Comparison of ENCODE assay signal across 13 mouse cellular contexts in genomic region chr17:48299756-48300155, GRCm38 (mm10). TPM values are rescaled to one million over a fixed set of nuclear protein-coding genes. Genes with fewer than 3 reads are reported as not detected.
DNase-seq lines count a peak whose midpoint lies in the region; ATAC-seq and TF ChIP-seq lines count a peak whose summit lies in the region.
"Had no signal": no experiment of that assay in that cellular context is flagged by ENCODE, and none has a peak within 500 bp of the region (broad histone marks: within the 10 kb centered on the region; RNA-seq: fewer than 3 reads in every experiment).

No protein-coding gene starts in this region.

- no peak for ATAC-seq in hindbrain, postnatal 0 days
- ATAC-seq in liver, embryonic 12.5 days: peak; percentile 11

- no peak overlapping the region for H3K4me2 ChIP-seq in hindbrain, postnatal 0 days (ENCODE audit: low read depth, low read length)
- H3K4me2 ChIP-seq in CH12.LX (ENCODE audit: insufficient read depth, low read depth, poor library complexity, severe bottlenecking): peak overlapping the region; percentile 33
- H3K4me2 ChIP-seq in liver, embryonic 12.5 days: peak overlapping the region; percentile 84

- TF ChIP-seq RAD21 in CH12.LX (IDR thresholded peaks at IDR 0.05; ENCODE audit: low read depth, low read length): no peak

- no peak for TF ChIP-seq POLR2A in CH12.LX (IDR thresholded peaks at IDR 0.05; ENCODE audit: low read depth, low read length)

- WGBS in hindbrain, embryonic 10.5 days: 57% methylated on average over 7 of the region's 7 CpGs
- 57% methylated on average over 6 of the region's 7 CpGs for WGBS in hindbrain, postnatal 0 days
- 11% methylated on average over 7 of the region's 7 CpGs for WGBS in liver, embryonic 12.5 days (ENCODE audit: insufficient replicate concordance)

- no peaks in the 10 kb centered on the region for H3K36me3 ChIP-seq in hindbrain, embryonic 10.5 days
- no peaks in the 10 kb centered on the region for H3K36me3 ChIP-seq in hindbrain, postnatal 0 days (ENCODE audit: insufficient read depth, low read length)
- peaks cover 0 to 22% of the 10 kb centered on the region in 2 experiments for H3K36me3 ChIP-seq in CH12.LX (replicated peaks in 1 of 2; ENCODE audit: control insufficient read depth in 1 of 2, insufficient read depth in 1 of 2, low read length in 1 of 2)
- peaks cover 27% of the 10 kb centered on the region for H3K36me3 ChIP-seq in liver, embryonic 12.5 days

- TF ChIP-seq EP300 in CH12.LX (IDR thresholded peaks at IDR 0.05; ENCODE audit: low read length): no peak

- H3K9me3 ChIP-seq in hindbrain, embryonic 10.5 days: no peaks in the 10 kb centered on the region
- H3K9me3 ChIP-seq in hindbrain, postnatal 0 days (ENCODE audit: low read length): no peaks in the 10 kb centered on the region
- peaks cover 5% of the 10 kb centered on the region for H3K9me3 ChIP-seq in CH12.LX (replicated peaks; ENCODE audit: low read length)
- no peaks in the 10 kb centered on the region for H3K9me3 ChIP-seq in liver, embryonic 12.5 days (replicated peaks)

- dilution Hi-C loops in CH12.LX (cut with MboI; ENCODE audit: extremely low pct_ligation_motif_present, extremely low pct_unique_long_range_greater_than_20kb, low sequenced_read_pairs): no loop called here

- H3K27me3 ChIP-seq in hindbrain, embryonic 10.5 days (ENCODE audit: insufficient read depth, poor library complexity, severe bottlenecking): no peaks in the 10 kb centered on the region
- H3K27me3 ChIP-seq in hindbrain, postnatal 0 days (ENCODE audit: insufficient read depth, low read length): no peaks in the 10 kb centered on the region
- no peaks in the 10 kb centered on the region for H3K27me3 ChIP-seq in CH12.LX (replicated peaks)
- no peaks in the 10 kb centered on the region for H3K27me3 ChIP-seq in liver, embryonic 12.5 days (replicated peaks)

- no peak for DNase-seq in hindbrain, embryonic 10.5 days (ENCODE audit: low spot score)
- DNase-seq in hindbrain, postnatal 0 days (ENCODE audit: low spot score): no peak
- DNase-seq in CH12.LX (ENCODE audit: extremely low read depth): peak; percentile 71
- peak; percentile 44 to 48 for DNase-seq in spleen, adult 18-20 months
- DNase-seq in right cerebral cortex, postnatal 10 days (ENCODE audit: low spot score in 2 of 2): no peak
- DNase-seq in gastrocnemius, postnatal 10 days: no peak
- DNase-seq in right cerebral cortex, adult 2 months (ENCODE audit: low spot score in 2 of 2): no peak
- DNase-seq: gastrocnemius, postnatal 36 days had no signal

- H3K4me1 ChIP-seq in hindbrain, embryonic 10.5 days (replicated peaks): 0 out of 2 replicates have a peak, but pooled peaks cover 3% of the 10 kb centered on the region
- H3K4me1 ChIP-seq in hindbrain, postnatal 0 days (ENCODE audit: insufficient read depth, low read length): no peaks in the 10 kb centered on the region
- peaks cover 15 to 50% of the 10 kb centered on the region in 2 experiments for H3K4me1 ChIP-seq in CH12.LX (ENCODE audit: control insufficient read depth in 1 of 2, insufficient read depth in 2 of 2)
- H3K4me1 ChIP-seq in liver, embryonic 12.5 days: peaks cover 79% of the 10 kb centered on the region

- no peak for TF ChIP-seq CTCF in hindbrain, postnatal 0 days (IDR thresholded peaks at IDR 0.05; ENCODE audit: low read depth)
- no peak for TF ChIP-seq CTCF in CH12.LX (conservative IDR thresholded peaks at IDR 0.05 in 1 of 2, IDR thresholded peaks at IDR 0.05 in 1 of 2; ENCODE audit: low read depth in 2 of 2, low read length in 2 of 2)

- H3K27ac ChIP-seq in hindbrain, embryonic 10.5 days: peak overlapping the region; percentile 59; the same call in 1 of the 2 replicates
- no peak overlapping the region for H3K27ac ChIP-seq in hindbrain, postnatal 0 days
- no peak overlapping the region for H3K27ac ChIP-seq in CH12.LX (ENCODE audit: insufficient read depth, low read depth)
- H3K27ac ChIP-seq in liver, embryonic 12.5 days: peak overlapping the region; percentile 92

- in situ Hi-C loops in CH12.LX (cut with MboI; ENCODE audit: low pct_ligation_motif_present, low pct_unique_long_range_greater_than_20kb, low sequenced_read_pairs): loop anchor here (25.0 kb wide), 1 partner anchor 187 kb away; no protein-coding TSS in a partner anchor

- H3K9ac ChIP-seq in hindbrain, postnatal 0 days (replicated peaks; ENCODE audit: low read length): no peak overlapping the region
- no peak overlapping the region for H3K9ac ChIP-seq in CH12.LX (ENCODE audit: insufficient read depth, low read depth)
- H3K9ac ChIP-seq in liver, embryonic 12.5 days: peak overlapping the region; percentile 80

- H3K4me3 ChIP-seq in hindbrain, embryonic 10.5 days: no peak overlapping the region
- H3K4me3 ChIP-seq in hindbrain, postnatal 0 days (ENCODE audit: low read length): no peak overlapping the region
- peak overlapping the region in 2 of 3 experiments; percentile 55 to 58 for H3K4me3 ChIP-seq in CH12.LX (replicated peaks in 1 of 3; ENCODE audit: low read depth in 2 of 3, low read length in 2 of 3, poor library complexity in 1 of 3)
- H3K4me3 ChIP-seq in liver, embryonic 12.5 days: peak overlapping the region; percentile 69

- H3K79me2 ChIP-seq in CH12.LX (replicated peaks; ENCODE audit: control insufficient read depth, extremely low read depth, insufficient read depth, poor library complexity, severe bottlenecking): no peaks in the 10 kb centered on the region

TF ChIP-seq in CH12.LX, 34 proteins besides CTCF, POLR2A, EP300 and RAD21:
- peak; percentile 97 for TF ChIP-seq BHLHE40 (IDR thresholded peaks at IDR 0.05; ENCODE audit: low read depth, low read length)
- TF ChIP-seq ETS1 (conservative IDR thresholded peaks at IDR 0.05; ENCODE audit: low read depth, low read length): peak; percentile 50
- peak; percentile 83 for TF ChIP-seq MEF2A (IDR thresholded peaks at IDR 0.05; ENCODE audit: borderline replicate concordance, low read depth, low read length)
- no peak for TF ChIP-seq ZC3H11A (IDR thresholded peaks at IDR 0.05; ENCODE audit: low read depth, low read length)

RNA-seq across cellular contexts. Expression of gene Treml2, which starts 0.5 kb away (rescaled TPM):
- polyA plus RNA-seq in hindbrain, embryonic 10.5 days (2016; fragmentation: Nextera tagmentation; extraction: Ambion mirVana): 0.30 and 0.47 TPM in 2 replicates
- 0.11 and 1.8 TPM in 2 replicates for total RNA-seq in hindbrain, postnatal 0 days (2014; rRNA removed)
- 0.08 and 0.09 TPM in 2 replicates for polyA plus RNA-seq in hindbrain, postnatal 0 days (2015; fragmentation: Nextera tagmentation; extraction: Ambion mirVana)
- 1.3 and 2.4 TPM in 2 replicates for total RNA-seq in CH12.LX (2012; rRNA removed)
- 5.5 and 6.4 TPM in 2 replicates for total RNA-seq in CH12.LX (2014; rRNA removed)
- 9.8 and 10.2 TPM in 2 replicates for polyA plus RNA-seq in CH12.LX (2012; ENCODE audit: insufficient read length, low read depth)
- 6.3 and 7.5 TPM in 2 replicates for polyA plus RNA-seq in liver, embryonic 12.5 days (2016; fragmentation: Nextera tagmentation; extraction: Ambion mirVana)
- total RNA-seq in gastrocnemius, postnatal 10 days (2021): under 1 TPM in 1 of 2 experiments, not detected in 1; 0.18 TPM
- polyA plus RNA-seq: kidney, embryonic 14.5 days had no signal

RNA-seq across cellular contexts. Expression of gene B430306N03Rik, which starts 16.2 kb away (rescaled TPM):
- polyA plus RNA-seq in hindbrain, embryonic 10.5 days (2016; fragmentation: Nextera tagmentation; extraction: Ambion mirVana): 0.10 and 0.15 TPM in 2 replicates
- 0.05 TPM in 1 of 2 replicates, not detected in the other for total RNA-seq in hindbrain, postnatal 0 days (2014; rRNA removed)
- not detected in 2 replicates for polyA plus RNA-seq in hindbrain, postnatal 0 days (2015; fragmentation: Nextera tagmentation; extraction: Ambion mirVana)
- total RNA-seq in CH12.LX (2012; rRNA removed): 0.08 TPM in 1 of 2 replicates, not detected in the other
- 0.21 and 0.35 TPM in 2 replicates for total RNA-seq in CH12.LX (2014; rRNA removed)
- 1.0 and 1.6 TPM in 2 replicates for polyA plus RNA-seq in CH12.LX (2012; ENCODE audit: insufficient read length, low read depth)
- polyA plus RNA-seq in liver, embryonic 12.5 days (2016; fragmentation: Nextera tagmentation; extraction: Ambion mirVana): 1.4 and 2.0 TPM in 2 replicates
- total RNA-seq in gastrocnemius, postnatal 10 days (2021): under 1 TPM; 0.05 to 0.34 TPM
- total RNA-seq: layer of hippocampus, postnatal 10 days had no signal
- polyA plus RNA-seq: hindbrain, embryonic 11.5 days had no signal

RNA-seq across cellular contexts. Expression of gene Treml4, which starts 35.7 kb away (rescaled TPM):
- polyA plus RNA-seq in hindbrain, embryonic 10.5 days (2016; fragmentation: Nextera tagmentation; extraction: Ambion mirVana): not detected in 2 replicates
- total RNA-seq in hindbrain, postnatal 0 days (2014; rRNA removed): not detected in 2 replicates
- 0.19 and 0.66 TPM in 2 replicates for polyA plus RNA-seq in hindbrain, postnatal 0 days (2015; fragmentation: Nextera tagmentation; extraction: Ambion mirVana)
- total RNA-seq in CH12.LX (2012; rRNA removed) (0.13 TPM in 1 of 2 replicates, not detected in the other), CH12.LX (2014; rRNA removed) (0.22 and 0.55 TPM in 2 replicates)
- 1.1 TPM in 2 replicates for polyA plus RNA-seq in CH12.LX (2012; ENCODE audit: insufficient read length, low read depth)
- polyA plus RNA-seq in liver, embryonic 12.5 days (2016; fragmentation: Nextera tagmentation; extraction: Ambion mirVana): 2.8 and 3.7 TPM in 2 replicates
- total RNA-seq in gastrocnemius, postnatal 10 days (2021): under 1 TPM in 1 of 2 experiments, not detected in 1; 0.36 TPM
- total RNA-seq: gastrocnemius, postnatal 36 days; layer of hippocampus, postnatal 10 days had no signal

RNA-seq across cellular contexts. Expression of gene Trem2, which starts 46.4 kb away (rescaled TPM):
- polyA plus RNA-seq in hindbrain, embryonic 10.5 days (2016; fragmentation: Nextera tagmentation; extraction: Ambion mirVana): 1.2 and 3.5 TPM in 2 replicates
- total RNA-seq in hindbrain, postnatal 0 days (2014; rRNA removed): 14.5 and 18.0 TPM in 2 replicates
- 9.0 and 9.4 TPM in 2 replicates for polyA plus RNA-seq in hindbrain, postnatal 0 days (2015; fragmentation: Nextera tagmentation; extraction: Ambion mirVana)
- not detected in 2 replicates for total RNA-seq in CH12.LX (2012; rRNA removed)
- not detected in 2 replicates for total RNA-seq in CH12.LX (2014; rRNA removed)
- not detected in 2 replicates for polyA plus RNA-seq in CH12.LX (2012; ENCODE audit: insufficient read length, low read depth)
- 2.9 and 3.5 TPM in 2 replicates for polyA plus RNA-seq in liver, embryonic 12.5 days (2016; fragmentation: Nextera tagmentation; extraction: Ambion mirVana)
- total RNA-seq in gastrocnemius, postnatal 10 days (2021): 1 to 10 TPM; 1.4 to 1.8 TPM

RNA-seq across cellular contexts. Expression of gene Trem3, which starts 52.2 kb away (rescaled TPM):
- not detected in 2 replicates for polyA plus RNA-seq in hindbrain, embryonic 10.5 days (2016; fragmentation: Nextera tagmentation; extraction: Ambion mirVana)
- not detected in 2 replicates for total RNA-seq in hindbrain, postnatal 0 days (2014; rRNA removed)
- not detected in 2 replicates for polyA plus RNA-seq in hindbrain, postnatal 0 days (2015; fragmentation: Nextera tagmentation; extraction: Ambion mirVana)
- total RNA-seq in CH12.LX (2012; rRNA removed) (not detected in 2 replicates), CH12.LX (2014; rRNA removed) (not detected in 2 replicates)
- polyA plus RNA-seq in CH12.LX (2012; ENCODE audit: insufficient read length, low read depth): not detected in 2 replicates
- polyA plus RNA-seq in liver, embryonic 12.5 days (2016; fragmentation: Nextera tagmentation; extraction: Ambion mirVana): 0.77 and 1.3 TPM in 2 replicates
- under 1 TPM in 1 of 2 experiments, not detected in 1; 0.27 TPM for total RNA-seq in gastrocnemius, postnatal 10 days (2021)
- total RNA-seq: gastrocnemius, postnatal 36 days; layer of hippocampus, postnatal 10 days had no signal
- polyA plus RNA-seq: hindbrain, embryonic 11.5 days; kidney, embryonic 14.5 days; limb, embryonic 14.5 days had no signal

Comparison
In these comparisons a context has a peak if more than half of its experiments do, and no peak if none do; other contexts are left out.
1. H3K27ac ChIP-seq: peak in hindbrain, embryonic 10.5 days (single experiment) and liver, embryonic 12.5 days (single experiment); none in hindbrain, postnatal 0 days (single experiment) and CH12.LX (single experiment).
2. DNase-seq: peak in CH12.LX (single experiment) and spleen, adult 18-20 months (2 of 2); none in hindbrain, embryonic 10.5 days (single experiment), hindbrain, postnatal 0 days (single experiment), right cerebral cortex, postnatal 10 days (0 of 2), gastrocnemius, postnatal 10 days (single experiment) and right cerebral cortex, adult 2 months (0 of 2).
3. H3K4me3 ChIP-seq: peak in CH12.LX (2 of 3) and liver, embryonic 12.5 days (single experiment); none in hindbrain, embryonic 10.5 days (single experiment) and hindbrain, postnatal 0 days (single experiment).